Mouse (Mus musculus): Measurements from ENCODE around the gene Pcsk1n. TPM values are rescaled to one million over a fixed set of nuclear protein-coding genes. Genes with fewer than 3 reads are reported as not detected.
"Not testable (repeated sequence)": the region's sequence is repeated elsewhere in the genome, so short reads cannot be mapped to it uniquely, and the experiment has no call there.

The Pcsk1n gene
- total RNA-seq (2021): 100 to 1,000 TPM; 386 to 442 TPM

GRCm38 (mm10) chrX:7919601-7920383 lies at the start of gene Pcsk1n:
Pcsk1n (plus strand) TSS chrX:7919822.
- peak in 1 of 2 experiments; percentile 41 for DNase-seq (ENCODE audit: extremely low spot score in 1 of 2, low spot score in 1 of 2)

DNA sequence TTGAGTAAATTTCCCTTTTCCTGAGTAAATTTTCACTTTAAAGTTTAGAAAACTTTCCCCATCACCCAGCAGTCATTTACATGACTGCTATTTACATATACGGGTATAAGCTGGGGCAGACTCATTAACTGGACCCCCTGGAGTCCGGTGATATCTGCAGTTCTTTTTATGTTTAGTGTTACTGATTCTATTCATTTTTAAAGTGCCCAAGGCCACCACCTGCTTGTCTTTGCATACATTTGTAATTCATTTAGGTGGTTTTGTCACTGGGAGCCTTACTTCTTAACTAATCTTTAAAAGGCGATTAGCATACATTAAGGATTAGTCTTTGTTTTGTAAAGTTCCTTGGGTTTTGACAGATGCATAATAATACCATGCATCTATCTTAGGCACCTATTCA lies 49.8 kb upstream of the Pcsk1n start:
- no peak for DNase-seq (ENCODE audit: extremely low spot score in 1 of 2, low spot score in 1 of 2)

- DNase-seq (ENCODE audit: extremely low spot score in 1 of 2, low spot score in 1 of 2): peak; percentile 54 to 61
Measured at GRCm38 (mm10) chrX:7878007-7878419, 41.6 kb upstream of the Pcsk1n start, which contains the start of gene Pim2. Pim2 (plus strand) TSS chrX:7878262.

- peak in 1 of 2 experiments; percentile 17 for DNase-seq (ENCODE audit: extremely low spot score in 1 of 2, low spot score in 1 of 2)
Measured at GRCm38 (mm10) chrX:7878495-7878894, 41.1 kb upstream of the Pcsk1n start.

GRCm38 (mm10) chrX:7879819-7880218 lies 39.8 kb upstream of the Pcsk1n start:
- peak; percentile 29 to 33 for DNase-seq (ENCODE audit: extremely low spot score in 1 of 2, low spot score in 1 of 2)

DNA sequence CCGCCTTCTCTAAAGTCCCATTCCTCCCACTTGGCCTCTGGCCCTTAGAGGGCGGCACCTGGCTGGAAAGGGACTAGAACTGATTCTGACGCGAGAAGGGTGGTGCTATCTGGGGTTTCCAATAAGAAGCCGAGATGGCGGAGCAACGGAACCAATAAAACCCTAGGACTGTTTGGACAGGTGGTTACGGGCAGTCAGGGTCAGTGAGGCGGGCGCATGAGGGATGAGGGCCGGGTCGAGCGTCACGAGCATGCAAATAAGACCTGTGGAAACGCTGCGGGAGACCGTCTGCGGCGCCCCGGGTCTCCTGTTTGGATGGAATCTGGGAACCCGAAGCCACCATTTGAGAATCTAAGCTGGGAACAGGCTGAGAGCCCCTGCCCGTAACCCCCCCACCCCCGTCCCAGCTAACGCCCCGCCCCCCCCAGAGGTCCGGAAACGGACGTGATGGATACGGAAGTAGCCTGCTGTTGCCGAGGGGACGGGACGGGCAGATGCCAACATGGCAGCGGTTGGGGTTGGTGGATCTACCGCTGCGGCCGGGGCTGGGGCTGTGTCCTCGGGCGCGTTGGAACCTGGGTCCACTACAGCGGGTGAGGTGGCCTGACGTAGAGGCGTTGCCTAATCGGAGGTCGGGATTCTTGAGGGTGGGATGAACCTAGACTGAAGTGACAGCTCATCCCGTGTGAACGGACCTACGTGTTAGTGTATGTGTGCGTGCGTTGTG lies 35.6 kb upstream of the Pcsk1n start, which contains the start of gene Slc35a2:
Slc35a2 (plus strand) TSS at position 188 of the 727 bp plus-strand sequence.
- DNase-seq (ENCODE audit: extremely low spot score in 1 of 2, low spot score in 1 of 2): peak; percentile 44 to 59

DNA sequence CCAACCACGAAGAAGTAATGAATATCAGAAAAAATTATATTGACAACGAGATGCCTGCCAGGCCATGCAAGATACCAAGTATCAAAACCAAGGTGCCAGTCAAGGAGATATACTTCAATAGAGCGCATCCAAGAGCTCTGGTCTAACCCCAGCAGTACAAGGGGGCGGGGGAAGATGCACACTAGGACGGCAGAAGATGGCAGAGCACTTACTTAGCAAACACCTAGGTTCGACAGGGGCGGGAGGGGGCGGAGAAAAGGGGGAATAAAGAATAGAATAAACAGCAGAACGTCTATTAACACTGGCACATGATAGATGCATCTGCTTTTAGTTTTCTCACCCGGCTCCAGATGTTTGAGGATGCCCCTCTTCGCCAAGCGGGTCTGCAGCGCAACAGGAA lies 21.4 kb upstream of the Pcsk1n start:
- no peak for DNase-seq (ENCODE audit: extremely low spot score in 1 of 2, low spot score in 1 of 2)

DNA sequence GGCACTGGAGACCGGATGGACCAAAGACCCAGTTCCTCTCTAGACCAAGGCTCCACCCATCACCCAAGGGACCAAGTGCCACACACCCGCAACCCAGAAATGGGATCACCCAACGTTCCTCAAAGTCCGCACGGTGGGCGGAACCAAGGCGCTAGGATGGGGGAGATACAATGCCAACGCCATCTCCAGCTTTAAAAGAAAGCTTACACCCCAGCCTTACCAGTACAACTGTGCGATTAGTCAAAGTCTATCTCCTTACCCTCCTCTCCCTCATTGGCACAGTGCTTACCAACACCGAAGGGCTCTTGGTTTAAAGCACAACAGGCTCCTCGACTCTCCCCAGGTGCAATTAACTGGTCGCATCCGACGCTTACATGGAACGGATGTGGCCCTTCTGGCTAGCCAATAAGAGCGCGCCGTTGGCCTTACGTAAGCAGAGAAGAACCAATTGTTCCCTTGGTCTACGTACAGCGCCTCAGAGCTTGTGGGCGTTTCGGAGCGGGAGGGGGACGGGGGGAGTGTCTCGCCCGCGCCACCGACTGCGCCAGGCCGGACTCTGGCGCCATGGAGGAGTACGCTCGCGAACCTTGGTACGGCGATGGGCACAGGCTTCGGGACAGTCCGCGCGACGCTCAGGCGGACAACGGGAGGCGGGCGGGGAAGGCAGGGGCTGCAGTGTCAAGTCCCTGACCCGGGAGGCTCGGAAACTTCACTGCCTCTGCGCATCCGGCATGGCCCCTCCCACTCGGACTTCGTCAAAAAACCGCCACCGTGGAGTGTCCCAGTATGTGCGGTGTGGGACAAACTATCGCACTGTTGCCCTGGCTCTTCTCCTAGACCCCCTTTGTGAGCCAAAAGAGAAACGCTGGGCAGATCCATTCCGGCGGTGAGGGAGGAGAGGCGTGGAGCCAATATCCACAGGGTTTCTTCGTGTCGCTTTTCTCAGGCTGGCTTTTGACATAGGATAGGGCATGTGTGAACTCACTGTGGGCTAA lies 20.4 kb upstream of the Pcsk1n start, which contains the start of the genes Pqbp1 and Timm17b:
Pqbp1 (minus strand) TSS at position 390 of the 995 bp plus-strand sequence.
Timm17b (plus strand) TSS at position 478 of the 995 bp plus-strand sequence.
- peak; percentile 56 to 67 for DNase-seq (ENCODE audit: extremely low spot score in 1 of 2, low spot score in 1 of 2)

DNA sequence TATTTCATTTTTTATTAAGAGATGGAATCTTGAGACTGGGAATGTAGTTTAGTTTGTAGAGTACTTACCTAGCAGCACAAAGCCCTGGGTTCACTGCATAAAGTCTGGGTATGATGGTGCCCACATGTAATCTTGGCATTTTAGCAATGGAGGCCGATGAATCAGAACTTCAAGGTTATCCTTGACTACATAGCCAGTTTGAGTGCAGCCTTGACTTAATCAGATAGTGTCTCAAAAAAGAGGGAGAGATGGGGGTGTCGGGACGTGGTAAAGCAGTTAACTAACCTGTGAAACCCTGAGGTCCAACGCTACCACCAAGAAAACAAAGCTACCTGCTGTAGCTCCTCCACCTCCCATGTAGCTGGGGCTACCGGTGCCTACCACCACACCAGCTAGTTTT lies 15.2 kb upstream of the Pcsk1n start:
- DNase-seq (ENCODE audit: extremely low spot score in 1 of 2, low spot score in 1 of 2): no peak

GRCm38 (mm10) chrX:7907735-7908134 lies 11.9 kb upstream of the Pcsk1n start, which contains the start of gene Gm10491:
Gm10491 (minus strand) TSS chrX:7907835.
- no peak for DNase-seq (ENCODE audit: extremely low spot score in 1 of 2, low spot score in 1 of 2)

DNA sequence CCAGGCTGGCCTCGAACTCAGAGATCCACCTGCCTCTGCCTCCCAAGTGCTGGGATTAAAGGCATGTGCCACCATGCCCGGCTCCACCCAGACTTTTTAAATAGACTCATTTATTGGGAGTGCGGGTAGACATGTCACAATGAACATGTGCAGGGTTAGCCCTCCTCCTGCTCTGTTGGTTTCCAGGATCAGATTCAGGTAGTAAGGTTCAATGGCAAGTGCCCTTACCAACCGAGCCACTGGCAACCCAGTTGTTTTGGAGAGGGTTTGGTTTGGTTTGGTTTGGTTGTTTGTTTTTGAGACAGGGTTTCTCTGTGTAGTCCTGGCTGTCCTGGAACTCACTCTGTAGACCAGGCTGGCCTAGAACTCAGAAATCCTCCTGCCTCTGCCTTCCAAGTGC lies 10.4 kb upstream of the Pcsk1n start, which contains the start of gene Gm10490:
Gm10490 (plus strand) TSS at position 301 of the 400 bp plus-strand sequence.
- DNase-seq (ENCODE audit: extremely low spot score in 1 of 2, low spot score in 1 of 2): not testable (repeated sequence)

GRCm38 (mm10) chrX:7910473-7910872 lies 9.1 kb upstream of the Pcsk1n start:
- DNase-seq (ENCODE audit: extremely low spot score in 1 of 2, low spot score in 1 of 2): no peak

DNA sequence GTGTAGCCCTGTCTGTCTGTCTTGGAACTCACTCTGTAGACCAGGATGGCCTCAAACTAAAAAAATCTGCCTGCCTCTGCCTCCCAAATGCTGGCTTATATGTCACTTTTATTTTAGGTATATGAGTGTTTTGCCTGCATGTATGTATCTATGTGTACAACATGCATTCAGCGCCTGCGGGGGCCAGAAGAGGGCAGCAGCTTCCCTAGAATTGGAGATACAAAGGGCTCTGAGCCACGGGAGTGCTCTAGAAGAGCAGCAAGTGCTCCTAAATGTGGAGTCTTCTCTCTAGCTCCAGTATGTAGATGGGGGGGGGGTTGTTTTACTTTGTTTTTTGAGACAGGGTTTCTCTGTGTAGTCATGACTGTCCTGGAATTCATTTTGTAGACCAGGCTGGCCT lies 4.0 kb upstream of the Pcsk1n start:
- DNase-seq (ENCODE audit: extremely low spot score in 1 of 2, low spot score in 1 of 2): not testable (repeated sequence)

- not testable (repeated sequence) for DNase-seq (ENCODE audit: extremely low spot score in 1 of 2, low spot score in 1 of 2)
Measured at GRCm38 (mm10) chrX:7917960-7918359, 1.7 kb upstream of the Pcsk1n start.

GRCm38 (mm10) chrX:7922032-7922431 lies 2.4 kb downstream of the Pcsk1n start:
- no peak for DNase-seq (ENCODE audit: extremely low spot score in 1 of 2, low spot score in 1 of 2)

GRCm38 (mm10) chrX:7926266-7926665 lies 6.6 kb downstream of the Pcsk1n start:
- DNase-seq (ENCODE audit: extremely low spot score in 1 of 2, low spot score in 1 of 2): no peak

- DNase-seq (ENCODE audit: extremely low spot score in 1 of 2, low spot score in 1 of 2): no peak
Measured at GRCm38 (mm10) chrX:7927116-7927515, 7.5 kb downstream of the Pcsk1n start.

DNA sequence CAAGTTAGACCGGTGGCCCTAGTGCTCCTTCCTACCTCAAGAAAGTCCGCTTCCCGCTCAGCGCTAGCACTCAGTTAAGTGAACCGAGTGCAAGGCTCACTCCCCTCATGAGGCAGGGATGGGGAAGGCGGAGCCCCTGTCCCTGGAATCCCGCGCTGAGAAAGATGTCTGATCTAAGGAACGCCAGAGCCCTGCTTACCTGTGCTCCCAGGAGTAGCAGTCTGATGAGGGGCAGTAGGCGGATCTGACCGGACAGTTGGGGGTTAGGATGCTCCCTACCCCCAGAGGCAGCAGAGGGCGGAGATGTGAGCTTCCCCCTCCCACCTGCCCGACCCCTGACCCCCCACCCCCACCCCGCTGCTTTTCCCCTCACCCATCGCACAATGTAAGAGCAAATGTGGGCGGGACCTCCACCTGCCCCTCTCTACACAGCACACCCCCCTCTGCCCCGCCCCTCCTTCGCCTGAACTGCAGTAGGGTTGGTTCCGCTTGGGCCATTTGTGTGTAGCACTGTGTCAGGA lies 8.7 kb downstream of the Pcsk1n start, which contains the start of gene Eras:
Eras (minus strand) TSS at position 338 of the 521 bp plus-strand sequence.
- DNase-seq (ENCODE audit: extremely low spot score in 1 of 2, low spot score in 1 of 2): no peak

- DNase-seq (ENCODE audit: extremely low spot score in 1 of 2, low spot score in 1 of 2): no peak
Measured at GRCm38 (mm10) chrX:7936874-7937273, 17.3 kb downstream of the Pcsk1n start.

Data from layer of hippocampus, postnatal 25 days (tissue).